Mouse (Mus musculus) liver, embryonic 13.5 days (tissue): ENCODE data around the gene Gm1043. TPM values are rescaled to one million over a fixed set of nuclear protein-coding genes. Genes with fewer than 3 reads are reported as not detected.

Source experiments
- ATAC-seq: fragments of 200-750 bp; cut with Nextera tagmentation; 2 replicates; pipeline ENCODE4 v1.8.0; 2017; ENCODE audit warnings: low read depth, mild to moderate bottlenecking, moderate number of reproducible peaks, moderate library complexity
- DNase-seq: peaks from one replicate; pipeline ENCODE4 v3.0.0; 2022
- H3K27ac ChIP-seq: fragments of 300-500 bp; sonication (generic); 2 replicates; pipeline ENCODE4 v1.5.1; 2015; ENCODE audit warnings: moderate library complexity, mild to moderate bottlenecking, inconsistent platforms
- H3K27me3 ChIP-seq: fragments of 300-500 bp; sonication (generic); 2 replicates; pipeline ENCODE4 v1.6.1; 2015; ENCODE audit warnings: mild to moderate bottlenecking, inconsistent platforms
- H3K36me3 ChIP-seq: fragments of 300-500 bp; sonication (generic); 2 replicates; pipeline ENCODE4 v1.6.1; 2015; ENCODE audit warnings: mild to moderate bottlenecking, inconsistent platforms
- H3K4me1 ChIP-seq: fragments of 300-500 bp; sonication (generic); replicated peaks from 2 replicates; pipeline ENCODE4 v1.6.1; 2015; ENCODE audit warnings: inconsistent platforms
- H3K4me2 ChIP-seq: fragments of 300-500 bp; sonication (generic); 2 replicates; pipeline ENCODE4 v1.6.1; 2015; ENCODE audit warnings: inconsistent platforms, mild to moderate bottlenecking, moderate library complexity
- H3K4me3 ChIP-seq: fragments of 300-500 bp; sonication (generic); replicated peaks from 2 replicates; pipeline ENCODE4 v1.5.1; 2015; ENCODE audit warnings: mild to moderate bottlenecking, inconsistent platforms
- H3K9ac ChIP-seq: fragments of 300-500 bp; sonication (generic); 2 replicates; pipeline ENCODE4 v1.6.1; 2015; ENCODE audit warnings: mild to moderate bottlenecking, inconsistent platforms
- H3K9me3 ChIP-seq: fragments of 300-500 bp; sonication (generic); replicated peaks from 2 replicates; pipeline ENCODE4 v1.6.1; 2016; ENCODE audit warnings: inconsistent platforms
- WGBS: fragments of 180-500 bp; shearing (Covaris S2); methylation state at CpG from one replicate; pipeline ENCODE4 v1.1.7; 2015; ENCODE audit not compliant: insufficient replicate concordance; 5-methylcytosine and 5-hydroxymethylcytosine counted together
- polyA plus RNA-seq: library from polyadenylated mRNA; unstranded; fragments of >200 nt; fragmentation: Nextera tagmentation; extraction: Ambion mirVana; gene quantifications from 2 replicates; pipeline ENCODE4 v1.2.1, GENCODE M21; 2015

Gene Gm1043
- polyA plus RNA-seq, 1 experiment from 2014 or later: not detected

DNA sequence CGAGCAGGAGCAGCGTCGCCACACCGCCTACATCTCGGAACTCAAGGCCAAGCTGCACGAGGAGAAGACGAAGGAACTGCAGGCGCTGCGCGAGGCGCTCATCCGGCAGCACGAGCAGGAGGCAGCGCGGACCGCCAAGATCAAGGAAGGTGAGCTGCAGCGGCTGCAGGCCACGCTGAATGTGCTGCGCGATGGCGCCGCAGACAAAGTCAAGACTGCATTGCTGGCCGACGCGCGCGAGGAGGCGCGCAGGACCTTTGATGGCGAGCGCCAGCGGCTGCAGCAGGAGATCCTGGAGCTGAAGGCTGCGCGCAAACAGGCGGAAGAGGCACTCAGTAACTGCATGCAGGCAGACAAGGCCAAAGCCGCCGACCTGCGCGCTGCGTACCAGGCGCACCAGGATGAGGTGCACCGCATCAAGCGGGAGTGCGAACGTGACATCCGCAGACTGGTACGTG lies 6.0 kb downstream of the Gm1043 start:
- Histone ChIP-seq H3K4me1 (no peaks in the 10 kb centered on the region), H3K4me2 (no peak overlapping the region), H3K27me3 (peaks cover 41% of the 10 kb centered on the region), H3K4me3 (no peak overlapping the region), H3K36me3 (no peaks in the 10 kb centered on the region), H3K9ac (no peak overlapping the region), H3K27ac (no peak overlapping the region), H3K9me3 (no peaks in the 10 kb centered on the region)
- DNase-seq (no peak), ATAC-seq (no peak)
- 4% methylated on average over 47 of the region's 47 CpGs for WGBS

DNA sequence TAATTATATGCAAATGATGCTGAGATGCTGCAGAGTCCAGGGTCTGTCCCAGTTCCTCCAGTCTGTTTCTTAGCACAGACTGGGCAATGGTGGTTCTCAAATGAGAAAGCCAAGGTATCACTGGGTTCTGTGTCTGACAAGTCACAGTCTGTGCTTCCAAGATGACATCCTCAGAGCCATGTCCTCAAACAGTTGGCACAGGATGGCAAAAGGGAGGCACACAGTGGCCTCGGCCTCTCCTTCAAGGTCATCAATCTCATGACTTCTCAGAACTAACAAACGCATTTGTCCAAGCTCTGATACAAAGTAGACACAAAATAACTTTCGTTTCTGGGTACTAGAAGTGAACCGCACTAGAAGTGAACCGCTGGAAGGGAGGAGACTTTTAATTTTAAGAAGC lies 9.8 kb downstream of the Gm1043 start:
- H3K27ac ChIP-seq: no peak overlapping the region
- no peaks in the 10 kb centered on the region for H3K9me3 ChIP-seq
- no peaks in the 10 kb centered on the region for H3K4me1 ChIP-seq
- H3K36me3 ChIP-seq: no peaks in the 10 kb centered on the region
- peaks cover 32% of the 10 kb centered on the region for H3K27me3 ChIP-seq
- H3K4me2 ChIP-seq: no peak overlapping the region
- H3K9ac ChIP-seq: no peak overlapping the region
- no peak overlapping the region for H3K4me3 ChIP-seq
- ATAC-seq (no peak), DNase-seq (no peak)
- 56% methylated on average over 5 of the region's 5 CpGs for WGBS

DNA sequence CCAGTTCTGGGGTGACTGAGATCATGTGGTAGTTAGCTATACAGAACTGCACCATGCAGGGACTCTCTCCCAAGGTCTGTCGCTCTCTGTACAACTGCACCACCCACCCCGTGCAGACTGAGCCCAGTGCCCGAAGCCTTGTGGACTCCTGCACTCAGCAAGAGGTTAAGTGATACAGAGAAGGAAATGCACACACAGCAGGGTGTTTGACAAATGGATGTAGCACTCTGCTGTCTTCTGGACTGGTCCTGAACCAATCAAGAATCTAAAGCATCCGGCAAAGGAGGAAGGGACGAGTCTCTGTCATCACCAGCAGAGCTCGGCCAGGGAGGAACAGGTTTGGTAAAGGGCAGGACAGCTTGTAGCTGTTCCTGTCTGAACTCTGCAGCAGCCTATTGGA lies 12.4 kb downstream of the Gm1043 start:
- no peak for ATAC-seq
- 46% methylated on average over 6 of the region's 6 CpGs for WGBS

DNA sequence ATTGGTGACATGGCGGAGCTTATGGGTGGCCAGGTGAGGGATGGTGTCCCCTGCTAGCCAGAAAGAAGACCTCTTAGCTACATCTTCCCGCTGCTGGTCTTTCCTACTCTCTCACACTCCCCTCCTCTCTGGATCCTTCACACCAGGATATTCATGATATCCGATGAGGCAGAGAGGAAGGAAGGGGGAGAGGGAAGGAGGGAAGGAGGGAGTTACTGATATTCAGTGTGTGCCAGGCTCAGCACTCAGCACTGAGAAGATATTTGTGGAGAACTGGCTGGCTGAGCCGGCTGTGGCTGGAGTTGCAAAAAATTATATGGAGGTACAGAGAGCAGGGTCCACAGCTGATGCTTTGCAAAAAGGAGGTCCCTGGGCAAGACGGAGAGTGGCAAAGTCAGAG lies 15.6 kb downstream of the Gm1043 start:
- no peak for DNase-seq
- H3K4me3 ChIP-seq: no peak overlapping the region
- WGBS: 31% methylated on average over 5 of the region's 5 CpGs
- no peaks in the 10 kb centered on the region for H3K4me1 ChIP-seq
- no peak overlapping the region for H3K27ac ChIP-seq
- H3K36me3 ChIP-seq: no peaks in the 10 kb centered on the region
- H3K9me3 ChIP-seq: no peaks in the 10 kb centered on the region
- no peak overlapping the region for H3K4me2 ChIP-seq
- H3K9ac ChIP-seq: no peak overlapping the region
- ATAC-seq: no peak
- no peaks in the 10 kb centered on the region for H3K27me3 ChIP-seq

More for the DNA sequence above, 12.4 kb downstream of the Gm1043 start:
- Histone ChIP-seq H3K27me3 (peaks cover 6% of the 10 kb centered on the region), H3K4me2 (no peak overlapping the region), H3K9me3 (no peaks in the 10 kb centered on the region), H3K4me1 (no peaks in the 10 kb centered on the region), H3K4me3 (no peak overlapping the region), H3K36me3 (no peaks in the 10 kb centered on the region), H3K9ac (no peak overlapping the region), H3K27ac (no peak overlapping the region)
- DNase-seq: no peak

DNA sequence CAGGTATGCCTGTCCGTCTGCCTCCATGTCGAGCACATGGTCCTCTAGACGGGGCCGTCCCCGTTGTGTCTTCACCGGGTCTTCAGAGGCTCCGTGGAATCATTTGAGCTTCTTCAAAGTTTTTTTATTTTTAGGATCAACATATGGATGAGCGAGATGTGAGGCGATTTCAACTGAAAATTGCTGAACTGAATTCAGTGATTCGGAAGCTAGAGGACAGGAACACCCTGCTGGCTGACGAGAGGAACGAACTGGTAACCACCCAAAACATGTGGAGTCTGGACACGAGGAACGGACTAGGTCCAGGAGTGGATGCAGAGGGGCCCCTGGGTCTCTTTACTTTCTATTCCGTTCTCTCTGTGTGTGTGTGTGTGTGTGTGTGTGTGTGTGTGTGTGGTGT lies 16.5 kb downstream of the Gm1043 start:
- DNase-seq (no peak), ATAC-seq (no peak)
- Histone ChIP-seq H3K4me3 (no peak overlapping the region), H3K9me3 (no peaks in the 10 kb centered on the region), H3K27me3 (no peaks in the 10 kb centered on the region), H3K36me3 (no peaks in the 10 kb centered on the region), H3K4me1 (no peaks in the 10 kb centered on the region), H3K27ac (no peak overlapping the region), H3K9ac (no peak overlapping the region), H3K4me2 (no peak overlapping the region)
- 60% methylated on average over 15 of the region's 15 CpGs for WGBS

DNA sequence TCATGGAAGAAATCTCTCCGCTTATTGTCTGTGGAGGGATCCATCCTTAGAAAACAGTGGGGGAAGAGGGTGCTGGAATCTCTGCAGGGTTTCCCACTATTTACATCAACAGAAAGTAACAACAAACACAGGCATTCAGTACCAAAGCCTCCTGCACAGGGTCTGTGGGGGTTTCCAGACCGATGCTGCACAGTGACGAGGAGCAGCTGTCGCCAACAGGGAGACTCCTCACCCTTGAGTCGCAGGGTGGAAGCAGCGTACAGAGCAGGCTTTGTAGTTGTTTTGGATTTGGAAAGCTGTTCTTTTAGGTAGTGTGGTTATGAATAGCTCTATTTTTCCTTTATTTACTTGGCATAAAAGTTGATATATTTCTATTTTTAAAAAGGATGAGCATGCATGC lies 16.9 kb downstream of the Gm1043 start:
- Histone ChIP-seq H3K4me2 (no peak overlapping the region), H3K4me3 (no peak overlapping the region), H3K9ac (no peak overlapping the region), H3K27ac (no peak overlapping the region), H3K9me3 (no peaks in the 10 kb centered on the region), H3K4me1 (no peaks in the 10 kb centered on the region), H3K27me3 (no peaks in the 10 kb centered on the region), H3K36me3 (no peaks in the 10 kb centered on the region)
- no peak for ATAC-seq
- no peak for DNase-seq
- WGBS: 71% methylated on average over 6 of the region's 6 CpGs

DNA sequence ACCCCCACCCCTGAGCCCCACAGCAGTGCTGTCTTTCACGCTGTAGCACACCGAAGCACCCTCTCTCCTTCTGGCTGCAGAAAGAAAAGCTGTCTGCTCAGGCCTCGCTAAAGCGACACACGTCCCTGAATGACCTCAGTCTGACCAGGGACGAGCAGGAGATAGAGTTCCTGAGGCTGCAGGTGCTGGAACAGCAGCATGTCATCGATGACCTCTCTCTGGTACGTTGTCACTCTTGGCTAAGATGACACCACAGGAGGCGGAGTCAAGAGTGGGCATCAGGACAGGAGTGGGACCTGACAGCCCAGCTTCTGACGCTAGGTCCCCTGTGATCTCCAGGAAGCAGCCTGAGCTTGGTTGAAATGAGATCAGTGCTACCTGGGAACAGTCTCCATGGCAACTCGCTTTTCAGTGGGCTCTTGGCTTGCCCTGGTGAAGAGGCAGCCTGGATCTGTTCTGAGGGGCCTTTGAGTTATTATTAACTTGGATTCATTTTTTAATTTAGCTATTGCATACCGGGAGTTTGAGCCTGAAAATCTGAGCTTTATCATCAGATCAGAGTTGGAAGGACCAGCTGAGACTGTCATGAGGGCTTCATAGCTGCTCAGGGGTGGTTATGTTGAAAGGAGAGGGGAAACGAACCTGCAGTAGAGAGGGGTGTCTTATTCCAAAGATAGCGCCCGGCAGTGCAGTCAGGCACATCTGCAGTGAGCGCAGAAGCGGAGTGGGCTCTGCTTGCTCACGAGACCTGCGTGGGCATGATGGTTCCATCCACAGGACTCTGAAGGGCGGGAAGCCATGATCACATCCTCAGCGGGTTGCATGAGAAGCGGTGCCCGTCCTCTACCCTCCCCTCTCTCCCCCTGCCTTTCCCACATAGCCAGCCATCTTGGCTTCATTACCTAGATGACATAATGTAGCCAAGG lies 20.6 kb downstream of the Gm1043 start:
- Histone ChIP-seq H3K4me1 (no peaks in the 10 kb centered on the region), H3K27me3 (no peaks in the 10 kb centered on the region), H3K9ac (no peak overlapping the region), H3K9me3 (no peaks in the 10 kb centered on the region), H3K27ac (no peak overlapping the region), H3K36me3 (no peaks in the 10 kb centered on the region), H3K4me3 (no peak overlapping the region), H3K4me2 (no peak overlapping the region)
- 67% methylated on average over 23 of the region's 23 CpGs for WGBS
- DNase-seq: no peak
- ATAC-seq: no peak

DNA sequence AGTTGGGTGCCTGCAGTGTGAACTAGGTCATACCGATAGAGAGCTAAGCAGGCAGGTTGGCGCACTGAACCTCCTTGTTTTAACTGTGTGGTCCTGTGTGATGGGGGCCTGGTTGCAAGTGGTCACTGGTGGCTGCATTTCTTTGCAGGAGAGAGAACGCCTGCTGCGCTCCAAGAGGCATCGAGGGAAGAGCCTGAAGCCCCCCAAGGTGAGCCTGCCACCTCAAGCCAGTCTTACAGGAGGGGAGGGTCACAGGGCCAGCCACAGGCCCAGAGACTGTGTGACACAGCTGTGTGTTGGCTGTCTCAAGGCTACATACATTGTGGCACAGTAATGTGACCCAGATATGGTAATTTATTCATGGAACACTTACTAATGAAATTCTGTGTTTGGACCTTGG lies 21.9 kb downstream of the Gm1043 start:
- H3K4me3 ChIP-seq: no peak overlapping the region
- 73% methylated on average over 5 of the region's 5 CpGs for WGBS

DNA sequence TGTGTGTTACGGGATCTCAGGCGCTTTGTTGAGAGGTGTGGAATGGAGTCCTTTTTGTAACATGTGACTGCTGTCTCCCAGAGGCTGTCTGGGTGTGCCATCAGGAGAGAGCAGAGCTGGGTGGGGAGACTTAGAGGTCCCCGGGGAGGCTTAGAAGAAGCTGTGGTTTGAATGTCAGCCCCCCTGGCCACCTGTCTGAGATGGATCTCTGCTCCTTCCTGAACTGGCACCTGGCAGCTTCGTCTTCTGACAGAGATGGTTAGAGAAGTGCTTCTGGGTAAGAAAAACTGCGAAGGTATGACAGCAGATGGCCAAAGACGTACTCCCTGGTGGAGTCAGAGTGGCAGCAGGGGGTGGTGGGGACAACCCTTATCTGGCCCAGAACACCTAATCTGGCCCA lies 22.4 kb downstream of the Gm1043 start:
- no peak for ATAC-seq
- no peak overlapping the region for H3K9ac ChIP-seq
- 66% methylated on average over 6 of the region's 6 CpGs for WGBS
- H3K4me3 ChIP-seq: no peak overlapping the region
- no peaks in the 10 kb centered on the region for H3K9me3 ChIP-seq
- no peak for DNase-seq
- H3K4me2 ChIP-seq: no peak overlapping the region
- H3K27ac ChIP-seq: no peak overlapping the region
- H3K36me3 ChIP-seq: no peaks in the 10 kb centered on the region
- no peaks in the 10 kb centered on the region for H3K4me1 ChIP-seq
- no peaks in the 10 kb centered on the region for H3K27me3 ChIP-seq

More for the DNA sequence above, 21.9 kb downstream of the Gm1043 start:
- Histone ChIP-seq H3K27me3 (no peaks in the 10 kb centered on the region), H3K27ac (no peak overlapping the region), H3K9me3 (no peaks in the 10 kb centered on the region), H3K9ac (no peak overlapping the region), H3K4me2 (no peak overlapping the region), H3K4me1 (no peaks in the 10 kb centered on the region), H3K36me3 (no peaks in the 10 kb centered on the region)
- ATAC-seq: no peak
- no peak for DNase-seq

DNA sequence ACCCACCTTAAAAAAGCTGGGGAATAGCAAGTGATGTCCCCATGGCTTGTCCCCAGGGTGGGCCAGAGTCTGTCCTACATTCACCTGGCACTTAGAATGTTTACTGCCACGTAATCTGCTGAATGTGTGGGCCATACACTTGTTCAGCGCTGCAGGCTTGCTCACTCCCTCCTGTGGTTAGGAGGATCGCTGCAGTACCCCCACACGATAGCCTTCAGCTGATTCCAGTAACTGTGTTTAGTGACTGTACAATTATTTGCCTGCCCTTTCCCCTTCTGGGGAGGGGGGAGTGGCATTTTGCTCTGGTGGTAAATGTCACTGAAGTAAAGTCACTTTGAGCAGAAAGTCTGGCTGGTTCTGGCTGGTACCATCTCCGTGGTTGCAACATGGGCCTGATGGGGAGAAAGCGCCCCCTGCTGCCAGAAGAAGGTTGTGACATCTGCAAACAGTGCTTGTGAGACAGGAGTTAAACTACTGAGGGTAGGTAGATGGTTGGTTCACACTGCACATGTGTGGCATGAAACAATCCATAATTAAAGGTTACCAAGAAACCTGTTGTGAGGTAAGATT lies 24.2 kb downstream of the Gm1043 start:
- no peak overlapping the region for H3K9ac ChIP-seq
- H3K4me2 ChIP-seq: no peak overlapping the region
- ATAC-seq (no peak), DNase-seq (no peak)
- H3K27me3 ChIP-seq: no peaks in the 10 kb centered on the region
- WGBS: 32% methylated on average over 6 of the region's 6 CpGs
- no peak overlapping the region for H3K4me3 ChIP-seq
- no peaks in the 10 kb centered on the region for H3K9me3 ChIP-seq
- no peaks in the 10 kb centered on the region for H3K4me1 ChIP-seq
- H3K27ac ChIP-seq: no peak overlapping the region
- no peaks in the 10 kb centered on the region for H3K36me3 ChIP-seq

DNA sequence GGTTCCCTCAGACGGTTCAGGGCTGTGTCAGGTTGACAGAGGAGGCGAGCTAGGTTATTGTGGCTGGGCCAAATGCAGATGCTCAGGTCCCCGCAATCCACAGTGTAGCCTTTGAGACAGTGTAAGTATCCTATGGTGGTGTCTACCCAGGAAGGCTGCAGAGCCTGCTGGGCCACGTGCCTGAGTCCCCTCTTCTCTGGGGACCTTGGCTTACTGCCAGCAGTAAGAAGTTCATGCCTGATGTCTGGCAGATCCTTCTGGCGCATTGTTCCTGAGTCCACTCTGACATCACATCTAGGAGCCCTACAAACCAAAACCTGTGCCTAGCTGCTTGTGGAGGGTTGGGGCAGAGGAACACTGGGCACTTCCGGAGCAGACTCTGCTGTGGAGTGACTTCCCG lies 27.2 kb downstream of the Gm1043 start:
- no peaks in the 10 kb centered on the region for H3K36me3 ChIP-seq
- H3K4me3 ChIP-seq: no peak overlapping the region
- H3K27ac ChIP-seq: no peak overlapping the region
- DNase-seq (no peak), ATAC-seq (no peak)
- H3K4me1 ChIP-seq: no peaks in the 10 kb centered on the region
- WGBS: 56% methylated on average over 7 of the region's 7 CpGs
- H3K4me2 ChIP-seq: no peak overlapping the region
- no peaks in the 10 kb centered on the region for H3K27me3 ChIP-seq
- no peak overlapping the region for H3K9ac ChIP-seq
- H3K9me3 ChIP-seq: no peaks in the 10 kb centered on the region

DNA sequence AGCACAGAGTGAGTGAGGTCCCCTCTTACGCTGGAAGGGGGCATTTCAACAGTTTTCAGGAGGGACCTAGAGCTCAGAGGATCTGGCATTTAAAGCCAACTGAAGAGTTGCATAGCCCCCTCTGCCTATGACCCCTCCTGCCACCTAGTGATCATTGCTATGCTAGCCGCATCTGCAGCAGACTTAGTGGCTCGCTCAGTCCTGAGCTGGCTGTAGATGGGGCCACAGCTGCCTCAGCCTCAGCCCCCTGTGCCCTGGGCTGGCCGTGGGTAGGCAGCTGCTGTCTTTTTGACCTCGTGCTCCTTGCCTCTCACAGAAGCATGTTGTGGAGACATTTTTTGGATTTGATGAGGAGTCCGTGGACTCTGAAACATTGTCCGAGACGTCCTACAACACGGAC lies 32.0 kb downstream of the Gm1043 start:
- ATAC-seq: no peak
- no peaks in the 10 kb centered on the region for H3K27me3 ChIP-seq
- no peaks in the 10 kb centered on the region for H3K36me3 ChIP-seq
- H3K4me1 ChIP-seq: no peaks in the 10 kb centered on the region
- no peak overlapping the region for H3K27ac ChIP-seq
- no peak for DNase-seq
- no peak overlapping the region for H3K4me2 ChIP-seq
- H3K9me3 ChIP-seq: no peaks in the 10 kb centered on the region
- no peak overlapping the region for H3K9ac ChIP-seq
- 50% methylated on average over 9 of the region's 9 CpGs for WGBS
- no peak overlapping the region for H3K4me3 ChIP-seq
